18 mouse cellular contexts compared by ENCODE assay signal in the genomic region with DNA sequence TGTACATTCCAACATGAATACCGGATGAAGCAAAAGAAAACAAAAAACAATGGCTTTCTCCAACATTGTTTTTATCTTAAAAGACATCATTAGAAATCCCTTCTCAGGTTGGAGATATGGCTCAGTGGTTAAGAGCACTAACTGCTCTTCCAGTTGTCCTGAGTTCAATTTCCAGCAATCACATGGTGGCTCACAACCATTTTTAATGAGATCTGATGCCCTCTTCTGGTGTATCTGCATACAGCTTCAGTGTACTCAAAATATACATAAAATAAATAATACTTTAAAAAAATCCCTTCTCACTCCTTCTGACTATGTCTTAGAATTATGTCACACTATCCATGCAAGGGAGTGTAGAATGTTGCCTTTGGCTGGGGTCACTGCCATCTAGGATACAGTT. TPM values are rescaled to one million over a fixed set of nuclear protein-coding genes. Genes with fewer than 3 reads are reported as not detected.
"Had no signal": no experiment of that assay in that cellular context is flagged by ENCODE, and none has a peak within 500 bp of the region (broad histone marks: within the 10 kb centered on the region; RNA-seq: fewer than 3 reads in every experiment).

No protein-coding gene starts in this region.

- H3K9ac ChIP-seq: limb, embryonic 13.5 days; liver, embryonic 15.5 days; midbrain, embryonic 15.5 days; stomach, embryonic 15.5 days had no signal

- H3K9me3 ChIP-seq: limb, embryonic 13.5 days; liver, embryonic 15.5 days; midbrain, embryonic 10.5 days; midbrain, embryonic 15.5 days; stomach, embryonic 15.5 days had no signal

- H3K4me2 ChIP-seq: limb, embryonic 13.5 days; liver, embryonic 11.5 days; liver, embryonic 15.5 days; midbrain, embryonic 15.5 days; stomach, embryonic 15.5 days had no signal

- H3K27ac ChIP-seq: limb, embryonic 13.5 days; liver, embryonic 15.5 days; midbrain, embryonic 10.5 days; midbrain, embryonic 15.5 days; stomach, embryonic 15.5 days had no signal

- H3K4me3 ChIP-seq: limb, embryonic 13.5 days; liver, embryonic 15.5 days; midbrain, embryonic 10.5 days; midbrain, embryonic 15.5 days; stomach, embryonic 15.5 days had no signal

- H3K36me3 ChIP-seq: limb, embryonic 13.5 days; liver, embryonic 15.5 days; midbrain, embryonic 10.5 days; midbrain, embryonic 15.5 days; stomach, embryonic 15.5 days had no signal

- H3K4me1 ChIP-seq: limb, embryonic 13.5 days; liver, embryonic 15.5 days; midbrain, embryonic 10.5 days; stomach, embryonic 15.5 days had no signal

- ATAC-seq: lung, postnatal 0 days; midbrain, embryonic 15.5 days had no signal

- DNase-seq: kidney, adult 11 months; kidney, adult 9 months; kidney, postnatal 10 days; layer of hippocampus, adult 9-11 months; layer of hippocampus, postnatal 36 days; left cerebral cortex, postnatal 4 days; lung, adult 2 months; lung, postnatal 4 days; right cerebral cortex, postnatal 14 days; thymus, postnatal 4 days had no signal

RNA-seq across cellular contexts. Expression of gene Tmem151a, which starts 6.1 kb away (rescaled TPM):
- total RNA-seq: megakaryocyte, adult 5-6 weeks had no signal

RNA-seq across cellular contexts. Expression of gene Cnih2, which starts 19.0 kb away (rescaled TPM):
- total RNA-seq: megakaryocyte, adult 5-6 weeks had no signal
